Mouse (Mus musculus) neural tube, embryonic 12.5 days (tissue): Measurements from ENCODE around the gene Limk1. TPM values are rescaled to one million over a fixed set of nuclear protein-coding genes. Genes with fewer than 3 reads are reported as not detected.

Source experiments
- ATAC-seq: fragments of 200-750 bp; cut with Nextera tagmentation; 2 replicates; pipeline ENCODE4 v1.8.0; 2017; ENCODE audit warnings: low read depth, mild to moderate bottlenecking, moderate TSS enrichment, moderate library complexity; ENCODE audit not compliant: low FRiP score
- H3K27ac ChIP-seq: fragments of 300-500 bp; sonication (generic); 2 replicates; pipeline ENCODE4 v1.5.1; 2016
- H3K27me3 ChIP-seq: fragments of 300-500 bp; sonication (generic); replicated peaks from 2 replicates; pipeline ENCODE4 v1.6.1; 2016; ENCODE audit warnings: mild to moderate bottlenecking
- H3K36me3 ChIP-seq: fragments of 300-500 bp; sonication (generic); 2 replicates; pipeline ENCODE4 v1.6.1; 2016; ENCODE audit warnings: mild to moderate bottlenecking
- H3K4me1 ChIP-seq: fragments of 300-500 bp; sonication (generic); 2 replicates; pipeline ENCODE4 v1.6.1; 2016
- H3K4me2 ChIP-seq: fragments of 300-500 bp; sonication (generic); replicated peaks from 2 replicates; pipeline ENCODE4 v1.6.1; 2016; ENCODE audit warnings: mild to moderate bottlenecking
- H3K4me3 ChIP-seq: fragments of 300-500 bp; sonication (generic); 2 replicates; pipeline ENCODE4 v1.5.1; 2016
- H3K9ac ChIP-seq: fragments of 300-500 bp; sonication (generic); 2 replicates; pipeline ENCODE4 v1.6.1; 2016; ENCODE audit warnings: mild to moderate bottlenecking
- H3K9me3 ChIP-seq: fragments of 300-500 bp; sonication (generic); 2 replicates; pipeline ENCODE4 v1.6.1; 2016; ENCODE audit warnings: mild to moderate bottlenecking
- WGBS: fragments of 180-500 bp; shearing (Covaris S2); methylation state at CpG from one replicate; pipeline ENCODE4 v1.1.7; 2016; 5-methylcytosine and 5-hydroxymethylcytosine counted together
- polyA plus RNA-seq: library from polyadenylated mRNA; unstranded; fragments of >200 nt; fragmentation: Nextera tagmentation; extraction: Ambion mirVana; gene quantifications from 2 replicates; pipeline ENCODE4 v1.2.1, GENCODE M21; 2016

Limk1 gene
- polyA plus RNA-seq, 1 experiment from 2014 or later: 18.8 TPM

DNA sequence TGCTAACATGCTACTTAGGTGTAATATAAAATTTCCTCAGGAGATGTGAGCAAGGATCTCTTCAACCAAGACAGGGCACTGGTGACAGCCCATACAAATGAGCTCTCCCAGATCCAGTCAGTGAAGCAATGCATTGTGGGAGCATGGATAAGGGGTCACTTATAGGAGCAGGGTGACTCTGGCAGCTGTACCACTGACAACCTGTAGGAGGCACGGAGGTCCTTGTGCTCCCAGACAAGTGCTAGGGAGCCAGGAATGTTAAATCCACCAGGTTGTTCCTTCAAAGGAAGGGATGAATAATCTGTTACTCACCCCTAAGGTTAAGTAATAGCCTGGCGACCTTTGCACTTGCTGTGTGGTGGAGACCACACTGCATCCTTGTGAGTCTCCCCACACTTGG lies 6.7 kb upstream of the Limk1 start:
- Histone ChIP-seq H3K4me1 (no peaks in the 10 kb centered on the region), H3K4me3 (no peak overlapping the region), H3K27ac (no peak overlapping the region), H3K4me2 (no peak overlapping the region), H3K27me3 (no peaks in the 10 kb centered on the region), H3K9me3 (no peaks in the 10 kb centered on the region), H3K36me3 (no peaks in the 10 kb centered on the region), H3K9ac (no peak overlapping the region)
- 15% methylated on average over 2 of the region's 2 CpGs for WGBS
- no peak for ATAC-seq

DNA sequence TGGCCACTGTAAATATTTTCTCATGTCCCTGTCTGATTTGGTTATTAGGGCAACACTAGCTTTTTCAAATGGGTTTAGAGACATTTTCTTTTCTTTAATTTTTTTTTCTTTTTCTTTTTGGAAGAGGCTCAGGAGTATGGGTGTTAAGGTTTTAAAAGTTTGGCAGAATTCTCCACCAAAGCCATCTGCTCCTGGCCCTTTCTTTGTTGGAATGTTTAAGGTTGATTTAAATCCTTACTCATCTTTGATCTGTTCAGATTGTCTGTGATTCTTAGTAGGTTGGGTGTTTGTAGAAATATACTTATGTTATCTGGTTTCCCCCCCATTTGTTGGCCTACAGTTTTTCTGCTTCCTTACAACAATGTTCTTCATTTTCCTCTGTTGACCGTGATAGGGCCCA lies 4.3 kb upstream of the Limk1 start:
- Histone ChIP-seq H3K4me3 (no peak overlapping the region), H3K27ac (no peak overlapping the region), H3K36me3 (no peaks in the 10 kb centered on the region), H3K4me1 (peaks cover 4% of the 10 kb centered on the region), H3K9ac (no peak overlapping the region), H3K9me3 (no peaks in the 10 kb centered on the region), H3K27me3 (no peaks in the 10 kb centered on the region), H3K4me2 (no peak overlapping the region)
- WGBS: 93% methylated on average over 1 of the region's 1 CpGs
- no peak for ATAC-seq

DNA sequence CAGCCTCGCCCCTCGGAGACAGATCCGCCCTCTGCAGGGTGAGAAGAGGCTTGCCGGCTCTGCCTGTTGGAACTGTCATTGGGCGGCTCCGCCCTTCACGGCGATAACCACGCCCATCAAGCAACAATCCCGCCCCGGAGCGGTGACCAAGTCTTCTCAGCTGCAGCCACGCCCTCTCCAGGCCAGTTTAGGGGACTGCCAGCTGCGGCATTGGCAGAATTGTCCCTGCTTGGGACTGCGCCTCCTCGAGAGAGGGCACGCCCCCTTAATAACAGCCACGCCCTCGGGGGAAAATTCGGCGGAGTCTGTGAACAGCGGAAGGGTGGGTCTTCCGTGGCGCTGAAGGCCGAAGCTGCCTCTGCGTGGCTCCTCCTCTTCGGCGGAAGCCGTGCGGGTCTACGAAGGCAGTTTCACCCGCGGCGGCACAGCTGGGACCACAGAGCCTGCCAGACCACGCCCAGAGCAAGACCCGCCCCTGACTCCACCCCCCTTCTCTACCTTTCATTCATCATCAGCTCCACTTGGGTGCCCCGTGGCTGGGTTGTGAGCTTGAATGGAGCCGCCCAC lies 403 bp upstream of the Limk1 start:
- Histone ChIP-seq H3K36me3 (peaks cover 24% of the 10 kb centered on the region), H3K9ac (peak overlapping the region; percentile 89), H3K27ac (peak overlapping the region; percentile 65), H3K27me3 (no peaks in the 10 kb centered on the region), H3K4me3 (peak overlapping the region; percentile 90), H3K4me2 (peak overlapping the region; percentile 83), H3K9me3 (no peaks in the 10 kb centered on the region), H3K4me1 (peaks cover 25% of the 10 kb centered on the region)
- ATAC-seq: peak; percentile 97
- WGBS: under 1% methylated on average over 37 of the region's 38 CpGs

DNA sequence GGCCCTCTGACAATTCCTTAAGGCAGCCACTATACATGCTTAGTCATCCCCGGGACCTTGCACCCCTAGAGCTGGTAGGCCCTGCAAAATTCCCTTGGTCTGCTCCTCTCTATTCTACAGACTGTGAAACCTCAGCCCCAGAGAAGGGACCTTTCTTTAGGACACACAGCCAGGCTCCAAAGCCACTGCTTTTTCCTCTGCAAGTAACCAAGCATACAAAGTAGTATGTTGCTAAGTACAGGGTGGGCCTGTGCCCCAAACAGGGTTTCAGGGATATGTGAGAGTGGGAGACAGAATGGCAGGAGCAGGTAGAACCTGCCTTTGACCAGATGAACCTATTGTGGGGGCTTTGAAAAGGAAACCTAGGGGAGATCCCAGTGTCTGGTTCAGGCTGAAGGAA lies 1.2 kb downstream of the Limk1 start:
- H3K27me3 ChIP-seq: no peaks in the 10 kb centered on the region
- H3K27ac ChIP-seq: no peak overlapping the region
- H3K36me3 ChIP-seq: peaks cover 36% of the 10 kb centered on the region
- H3K9me3 ChIP-seq: no peaks in the 10 kb centered on the region
- no peak for ATAC-seq
- H3K4me1 ChIP-seq: peaks cover 25% of the 10 kb centered on the region
- H3K9ac ChIP-seq: peak overlapping the region; percentile 89
- 88% methylated on average over 1 of the region's 1 CpGs for WGBS
- peak overlapping the region; percentile 83 for H3K4me2 ChIP-seq
- peak overlapping the region; percentile 90; the same call in 1 of the 2 replicates for H3K4me3 ChIP-seq

DNA sequence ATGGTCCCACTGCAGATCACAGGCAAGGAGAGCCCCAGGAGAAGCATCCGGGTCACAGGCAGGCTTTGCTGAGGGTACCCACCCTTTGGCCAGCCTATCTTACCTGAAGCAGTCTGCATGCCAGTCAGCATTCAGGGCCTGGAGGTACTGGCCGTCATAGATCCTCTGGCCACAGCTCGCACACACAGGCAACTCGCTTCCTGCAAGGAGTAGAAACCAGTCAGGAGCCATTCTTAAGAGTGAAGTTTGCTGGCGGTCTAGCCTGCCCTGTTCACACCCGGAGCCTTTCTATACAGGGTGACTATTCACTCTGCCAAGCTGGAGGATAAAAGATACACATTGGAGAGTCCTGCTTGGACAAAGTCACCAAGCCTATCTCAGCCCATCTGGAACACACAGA lies 1.9 kb downstream of the Limk1 start:
- no peak overlapping the region for H3K9ac ChIP-seq
- H3K27me3 ChIP-seq: no peaks in the 10 kb centered on the region
- no peak overlapping the region for H3K27ac ChIP-seq
- no peak for ATAC-seq
- H3K4me1 ChIP-seq: peaks cover 25% of the 10 kb centered on the region
- H3K4me2 ChIP-seq: no peak overlapping the region
- peaks cover 38% of the 10 kb centered on the region for H3K36me3 ChIP-seq
- 93% methylated on average over 6 of the region's 6 CpGs for WGBS
- H3K4me3 ChIP-seq: no peak overlapping the region
- no peaks in the 10 kb centered on the region for H3K9me3 ChIP-seq

DNA sequence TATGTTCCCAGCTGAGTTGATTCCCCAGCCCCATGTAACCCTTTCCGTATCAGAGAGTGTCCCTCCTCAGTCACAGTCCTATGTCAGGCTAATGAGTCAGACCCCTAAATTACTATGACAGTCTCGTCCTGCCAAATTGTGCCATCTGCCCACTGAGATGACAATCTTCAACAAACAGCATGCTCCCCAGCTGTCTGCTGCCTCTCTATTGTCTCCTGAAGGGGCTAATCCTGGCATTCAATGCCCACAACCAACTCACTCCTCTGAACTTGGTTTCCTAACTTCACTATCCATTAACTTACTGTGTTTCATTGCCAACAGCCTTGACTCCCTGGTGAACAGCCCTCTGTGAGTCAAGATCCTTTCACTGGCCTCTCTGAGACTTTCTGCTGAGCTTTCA lies 4.0 kb downstream of the Limk1 start:
- peaks cover 42% of the 10 kb centered on the region for H3K36me3 ChIP-seq
- H3K9ac ChIP-seq: no peak overlapping the region
- no peak for ATAC-seq
- H3K27ac ChIP-seq: no peak overlapping the region
- no peaks in the 10 kb centered on the region for H3K9me3 ChIP-seq
- H3K4me1 ChIP-seq: peaks cover 25% of the 10 kb centered on the region
- 62% methylated on average over 2 of the region's 2 CpGs for WGBS
- H3K4me3 ChIP-seq: no peak overlapping the region
- H3K4me2 ChIP-seq: no peak overlapping the region
- no peaks in the 10 kb centered on the region for H3K27me3 ChIP-seq

DNA sequence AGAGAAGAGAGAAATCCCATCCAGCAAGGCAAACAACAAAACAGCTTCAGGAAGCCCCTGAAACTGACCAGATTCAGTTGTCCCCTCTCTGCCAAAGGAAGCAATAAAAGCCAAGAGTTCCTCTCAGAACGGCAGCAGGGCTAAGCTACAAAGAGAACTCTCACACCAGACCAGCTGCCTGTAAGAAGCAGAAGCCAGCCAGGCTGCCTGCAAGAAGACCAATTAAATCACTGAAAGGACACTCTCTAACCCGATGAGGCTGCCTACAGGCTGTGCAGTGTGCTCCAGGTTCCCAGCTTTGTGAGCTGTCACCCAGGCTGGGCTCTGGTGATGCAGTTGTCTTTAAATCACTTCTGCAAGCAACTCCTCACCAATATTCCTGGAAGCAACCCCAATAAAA lies 4.6 kb downstream of the Limk1 start:
- no peak overlapping the region for H3K27ac ChIP-seq
- H3K27me3 ChIP-seq: no peaks in the 10 kb centered on the region
- no peak for ATAC-seq
- H3K9me3 ChIP-seq: no peaks in the 10 kb centered on the region
- peaks cover 29% of the 10 kb centered on the region for H3K4me1 ChIP-seq
- no peak overlapping the region for H3K4me3 ChIP-seq
- H3K9ac ChIP-seq: no peak overlapping the region
- 64% methylated on average over 2 of the region's 2 CpGs for WGBS
- H3K4me2 ChIP-seq: no peak overlapping the region
- peaks cover 42% of the 10 kb centered on the region for H3K36me3 ChIP-seq

DNA sequence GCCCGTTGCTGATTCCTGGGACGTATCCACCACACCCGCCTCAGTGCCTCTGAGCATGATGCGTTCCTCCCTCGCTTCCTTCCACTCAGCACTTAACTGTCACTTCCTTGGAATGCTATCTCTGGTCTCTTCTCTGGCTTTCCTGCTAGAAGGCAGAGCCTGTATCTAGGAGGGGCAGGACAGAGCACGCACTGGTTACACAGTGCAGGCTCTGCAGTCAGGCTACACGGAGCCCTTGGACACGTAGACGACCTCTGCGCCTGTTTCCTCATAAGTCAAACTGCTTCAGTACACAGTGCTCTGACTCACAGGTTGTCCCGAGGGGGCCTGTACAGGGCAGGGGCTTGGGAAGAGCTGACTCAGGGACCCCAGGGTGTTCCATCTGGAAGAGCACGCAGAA lies 8.2 kb downstream of the Limk1 start:
- no peaks in the 10 kb centered on the region for H3K27me3 ChIP-seq
- H3K9me3 ChIP-seq: no peaks in the 10 kb centered on the region
- ATAC-seq: no peak
- H3K4me1 ChIP-seq: peaks cover 34% of the 10 kb centered on the region
- H3K36me3 ChIP-seq: peaks cover 41% of the 10 kb centered on the region
- 88% methylated on average over 12 of the region's 12 CpGs for WGBS
- no peak overlapping the region for H3K4me2 ChIP-seq
- H3K9ac ChIP-seq: no peak overlapping the region
- H3K27ac ChIP-seq: no peak overlapping the region
- no peak overlapping the region for H3K4me3 ChIP-seq

DNA sequence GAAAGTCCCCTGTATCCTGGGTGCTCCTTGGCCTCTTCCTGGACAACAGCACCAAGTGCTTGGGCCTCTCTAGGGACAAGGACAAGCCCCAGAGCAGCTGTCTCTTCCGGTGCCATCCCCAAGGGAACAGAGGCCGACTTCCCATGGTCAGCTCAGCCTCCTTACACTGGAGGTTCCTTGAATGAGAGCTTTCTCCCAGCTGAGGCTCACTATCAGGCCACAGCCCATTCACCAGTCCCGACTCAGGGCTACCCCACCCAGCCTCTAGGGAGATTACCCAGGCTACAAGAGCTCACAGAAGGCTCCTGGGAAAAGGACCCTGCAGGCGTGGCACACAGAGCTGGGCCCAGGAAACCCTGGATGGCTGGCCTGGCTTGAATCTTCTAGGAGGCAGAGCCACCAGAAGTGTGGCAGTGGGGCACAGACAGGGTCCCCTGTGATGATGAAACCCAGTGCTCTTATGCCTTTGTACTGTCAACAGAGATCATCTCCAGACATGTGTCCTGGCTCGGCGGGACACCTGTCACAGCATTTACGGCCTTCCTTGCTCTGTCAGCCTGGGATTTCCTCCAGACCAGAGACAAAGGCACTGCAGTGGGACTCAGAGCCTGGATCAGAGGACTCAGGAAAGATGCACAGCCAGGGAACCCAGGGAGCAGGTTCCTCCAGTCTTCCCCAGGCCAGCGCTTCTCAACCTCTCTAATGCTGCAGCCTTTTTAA lies 9.4 kb downstream of the Limk1 start:
- Histone ChIP-seq H3K27ac (no peak overlapping the region), H3K36me3 (peaks cover 28% of the 10 kb centered on the region), H3K4me1 (peaks cover 30% of the 10 kb centered on the region), H3K9ac (no peak overlapping the region), H3K4me2 (no peak overlapping the region), H3K4me3 (no peak overlapping the region), H3K27me3 (no peaks in the 10 kb centered on the region), H3K9me3 (no peaks in the 10 kb centered on the region)
- no peak for ATAC-seq
- WGBS: 68% methylated on average over 8 of the region's 8 CpGs

DNA sequence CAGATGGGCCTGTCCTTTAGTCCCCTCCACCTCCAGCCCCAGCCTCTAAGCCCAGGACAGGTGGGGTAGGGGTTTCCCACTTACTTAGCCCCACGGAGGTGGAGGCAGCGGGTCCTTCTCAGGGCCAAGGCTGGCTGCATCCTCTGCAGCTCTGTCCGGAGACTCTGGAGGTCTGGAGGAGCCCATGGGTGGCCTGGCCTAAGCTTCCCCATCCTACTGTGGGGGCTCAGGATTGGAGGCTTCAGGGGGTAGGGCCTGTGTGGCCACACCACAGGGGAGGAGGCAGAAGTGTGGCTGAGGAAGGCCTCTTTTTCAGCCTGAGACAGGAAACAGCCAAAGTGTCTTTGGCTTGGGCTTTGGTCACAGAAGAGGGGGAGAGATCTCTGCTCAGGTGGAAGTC lies 10.4 kb downstream of the Limk1 start:
- Histone ChIP-seq H3K27ac (no peak overlapping the region), H3K27me3 (no peaks in the 10 kb centered on the region), H3K9ac (no peak overlapping the region), H3K4me1 (peaks cover 30% of the 10 kb centered on the region), H3K4me2 (no peak overlapping the region), H3K36me3 (peaks cover 21% of the 10 kb centered on the region), H3K4me3 (no peak overlapping the region), H3K9me3 (no peaks in the 10 kb centered on the region)
- no peak for ATAC-seq
- WGBS: 83% methylated on average over 3 of the region's 3 CpGs

DNA sequence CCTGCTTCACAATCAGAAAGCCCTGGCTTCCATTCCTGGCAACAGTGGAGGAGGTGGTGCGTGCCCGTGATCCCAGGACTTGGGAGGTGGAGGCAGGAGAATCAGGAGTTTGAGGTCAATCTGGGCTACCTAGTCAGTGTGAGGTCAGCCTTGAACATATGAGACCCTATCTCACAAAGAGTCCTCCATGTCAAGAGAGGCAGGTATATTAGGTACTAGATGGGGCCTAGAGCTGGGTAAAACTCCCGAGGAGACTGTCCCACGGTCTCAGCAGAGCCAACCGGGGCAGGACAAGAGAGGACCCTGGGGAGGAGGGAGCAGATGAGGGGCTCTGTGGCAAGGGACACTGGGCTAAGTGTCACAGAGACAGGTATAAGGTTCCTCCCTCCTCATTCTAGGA lies 10.9 kb downstream of the Limk1 start:
- H3K9me3 ChIP-seq: no peaks in the 10 kb centered on the region
- no peak overlapping the region for H3K27ac ChIP-seq
- no peaks in the 10 kb centered on the region for H3K27me3 ChIP-seq
- H3K4me3 ChIP-seq: no peak overlapping the region
- no peak for ATAC-seq
- 0 out of 2 replicates have a peak overlapping the region, but pooled peaks have one; percentile 6 for H3K9ac ChIP-seq
- H3K4me2 ChIP-seq: no peak overlapping the region
- peaks cover 20% of the 10 kb centered on the region for H3K36me3 ChIP-seq
- H3K4me1 ChIP-seq: peaks cover 30% of the 10 kb centered on the region
- 88% methylated on average over 5 of the region's 5 CpGs for WGBS

DNA sequence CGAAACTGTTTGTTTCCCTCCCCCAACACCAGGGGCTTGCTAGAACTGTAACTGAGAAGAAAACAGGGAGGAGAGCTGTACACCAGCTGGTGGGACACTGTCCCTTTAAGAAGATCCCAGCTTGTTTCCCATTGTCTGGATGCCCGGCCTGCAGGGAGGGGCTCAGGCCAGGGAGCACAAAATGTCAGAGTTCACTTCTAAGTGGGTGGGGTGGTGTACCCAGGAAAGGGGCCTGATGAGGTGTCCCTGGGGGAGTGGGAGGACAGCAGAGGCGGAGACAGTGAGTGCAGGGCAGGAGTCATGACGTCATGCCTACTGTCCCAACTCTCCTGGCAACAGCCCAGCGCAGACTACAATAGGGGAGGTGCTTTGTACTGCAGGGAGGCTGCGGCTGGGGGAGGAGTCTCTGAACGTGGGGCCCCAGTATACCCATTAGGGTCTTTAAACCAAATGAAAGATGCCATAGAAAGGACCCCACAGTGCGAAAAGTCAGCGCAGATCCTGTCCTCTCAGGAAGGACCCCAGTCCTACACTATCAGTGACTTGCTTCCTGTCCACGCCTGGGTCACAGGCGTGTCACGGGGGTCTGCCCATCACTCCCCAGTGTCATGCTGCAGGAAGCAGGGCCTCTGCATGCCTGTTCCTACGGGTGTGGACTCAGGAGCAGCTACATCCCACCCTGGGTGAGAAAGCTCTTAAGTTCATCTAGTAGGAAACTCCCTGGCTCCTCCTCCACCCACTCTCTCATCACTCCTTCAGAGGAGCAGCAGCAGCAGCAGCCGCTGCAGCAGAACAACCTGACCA lies 12.2 kb downstream of the Limk1 start:
- peak overlapping the region; percentile 72 for H3K4me2 ChIP-seq
- H3K27me3 ChIP-seq: no peaks in the 10 kb centered on the region
- H3K4me3 ChIP-seq: peak overlapping the region; percentile 23
- H3K4me1 ChIP-seq: peaks cover 43% of the 10 kb centered on the region
- peak overlapping the region; percentile 53 for H3K9ac ChIP-seq
- peaks cover 25% of the 10 kb centered on the region for H3K36me3 ChIP-seq
- peak overlapping the region; percentile 82 for H3K27ac ChIP-seq
- WGBS: 2% methylated on average over 14 of the region's 14 CpGs
- peak; percentile 90 for ATAC-seq
- H3K9me3 ChIP-seq: no peaks in the 10 kb centered on the region
